Mouse (Mus musculus): ENCODE results near the gene Gm3435. TPM values are rescaled to one million over a fixed set of nuclear protein-coding genes. Genes with fewer than 3 reads are reported as not detected.

Gm3435 gene
- 9.0 TPM for polyA plus RNA-seq (2017; shearing (Covaris generic))

GRCm38 (mm10) chr17:15009706-15010413, at the start of gene Gm3435:
Gene Gm3435 (plus strand): TSS chr17:15010176.

GRCm38 (mm10) chr17:14960951-14961556, 48.9 kb upstream of the Gm3435 start, which contains the start of gene Phf10:
Gene Phf10 (minus strand): TSS chr17:14961273.

DNA sequence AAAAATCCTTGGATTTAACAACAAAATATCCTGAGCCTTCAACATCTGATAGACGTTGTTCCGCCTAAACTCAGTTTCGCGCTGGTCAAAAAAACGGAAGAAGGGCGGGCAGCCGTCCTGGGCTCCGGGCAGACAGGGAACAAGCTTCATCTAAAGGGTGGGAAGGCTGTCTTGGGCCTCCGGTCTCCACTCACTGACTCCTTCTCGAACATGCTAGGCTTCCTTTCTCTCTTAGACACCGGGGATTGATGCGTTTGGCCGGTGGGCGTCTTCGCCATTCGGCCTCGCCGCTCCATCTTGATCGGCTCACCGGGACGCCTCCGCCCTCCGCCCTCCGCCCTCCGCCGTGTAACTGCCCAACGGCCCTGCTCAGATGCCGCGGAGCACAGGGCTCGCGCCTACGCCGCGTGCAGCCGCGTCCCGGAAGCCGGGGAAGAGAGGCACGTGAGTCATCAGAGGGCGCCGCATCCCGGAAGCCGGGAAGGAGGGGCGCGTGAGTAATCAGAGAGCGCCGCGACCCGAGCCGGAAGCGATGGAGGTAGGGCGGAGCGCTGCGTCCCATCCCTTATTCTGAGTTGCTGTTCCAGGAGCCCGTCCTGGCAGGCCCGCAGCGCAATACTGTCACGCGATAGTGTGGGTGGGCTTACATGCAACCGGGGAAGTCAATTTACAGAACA, 31.5 kb upstream of the Gm3435 start, which contains the start of the genes 9030025P20Rik and Gm3417:
Gene 9030025P20Rik, plus strand, starts transcription at position 107 of the 677 bp plus-strand sequence.
Gene Gm3417, minus strand, starts transcription at position 429 of the 677 bp plus-strand sequence.

GRCm38 (mm10) chr17:15041175-15041729, 31.3 kb downstream of the Gm3435 start, which contains the start of the genes Ermard, Tcte3 and Gm3448:
Gene Ermard (plus strand): TSS chr17:15041208.
Gene Tcte3 (minus strand): TSS chr17:15041488.
Gene Gm3448 (minus strand): TSS chr17:15041537.

Other genes with a start within 250 kb of the Gm3435 start
- 0.79 TPM for gene Wdr27, start 67.0 kb upstream of the Gm3435 start, polyA plus RNA-seq (2017; shearing (Covaris generic))
- 30.8 TPM for gene 1600012H06Rik, start 67.0 kb upstream of the Gm3435 start, polyA plus RNA-seq (2017; shearing (Covaris generic))
- 29.0 TPM for gene Phf10, start 48.9 kb upstream of the Gm3435 start, polyA plus RNA-seq (2017; shearing (Covaris generic))
- 16.7 TPM for gene 9030025P20Rik, start 31.7 kb upstream of the Gm3435 start, polyA plus RNA-seq (2017; shearing (Covaris generic))
- gene Gm3417, start 31.4 kb upstream of the Gm3435 start, polyA plus RNA-seq (2017; shearing (Covaris generic)): 1.1 TPM
- 86.0 TPM for gene Ermard, start 31.0 kb downstream of the Gm3435 start, polyA plus RNA-seq (2017; shearing (Covaris generic))
- gene Tcte3, start 31.3 kb downstream of the Gm3435 start, polyA plus RNA-seq (2017; shearing (Covaris generic)): 2.2 TPM
- gene Gm3448, start 31.4 kb downstream of the Gm3435 start, polyA plus RNA-seq (2017; shearing (Covaris generic)): 2.4 TPM

Measured in effector memory CD4-positive, alpha-beta T cell, adult 7 months (primary cell).